Mouse (Mus musculus) midbrain, embryonic 13.5 days (tissue): Measurements from ENCODE around the gene Ankrd16. TPM values are rescaled to one million over a fixed set of nuclear protein-coding genes. Genes with fewer than 3 reads are reported as not detected.

ENCODE experiments used
- ATAC-seq: fragments of 200-750 bp; cut with Nextera tagmentation; 2 replicates; pipeline ENCODE4 v1.8.0; 2017; ENCODE audit warnings: mild to moderate bottlenecking, moderate TSS enrichment, moderate library complexity
- H3K27ac ChIP-seq: fragments of 300-500 bp; sonication (generic); 2 replicates; pipeline ENCODE4 v1.5.1; 2015; ENCODE audit warnings: inconsistent platforms, mild to moderate bottlenecking, moderate library complexity
- H3K27me3 ChIP-seq: fragments of 300-500 bp; sonication (generic); 2 replicates; pipeline ENCODE4 v1.6.1; 2015; ENCODE audit warnings: mild to moderate bottlenecking, inconsistent platforms
- H3K36me3 ChIP-seq: fragments of 300-500 bp; sonication (generic); 2 replicates; pipeline ENCODE4 v1.6.1; 2015; ENCODE audit warnings: mild to moderate bottlenecking, inconsistent platforms
- H3K4me1 ChIP-seq: fragments of 300-500 bp; sonication (generic); replicated peaks from 2 replicates; pipeline ENCODE4 v1.6.1; 2015; ENCODE audit warnings: inconsistent platforms
- H3K4me2 ChIP-seq: fragments of 300-500 bp; sonication (generic); replicated peaks from 2 replicates; pipeline ENCODE4 v1.6.1; 2015; ENCODE audit warnings: moderate library complexity, mild to moderate bottlenecking, inconsistent platforms
- H3K4me3 ChIP-seq: fragments of 300-500 bp; sonication (generic); replicated peaks from 2 replicates; pipeline ENCODE4 v1.5.1; 2015; ENCODE audit warnings: mild to moderate bottlenecking, inconsistent platforms
- H3K9ac ChIP-seq: fragments of 300-500 bp; sonication (generic); replicated peaks from 2 replicates; pipeline ENCODE4 v1.6.1; 2015; ENCODE audit warnings: mild to moderate bottlenecking, inconsistent platforms
- H3K9me3 ChIP-seq: fragments of 300-500 bp; sonication (generic); 2 replicates; pipeline ENCODE4 v1.6.1; 2016; ENCODE audit warnings: mild to moderate bottlenecking, inconsistent platforms
- WGBS: fragments of 180-500 bp; shearing (Covaris S2); methylation state at CpG from one replicate; pipeline ENCODE4 v1.1.7; 2015; 5-methylcytosine and 5-hydroxymethylcytosine counted together
- polyA plus RNA-seq: library from polyadenylated mRNA; unstranded; fragments of >200 nt; fragmentation: Nextera tagmentation; extraction: Ambion mirVana; gene quantifications from 2 replicates; pipeline ENCODE4 v1.2.1, GENCODE M21; 2015

Gene Ankrd16
- 56.6 and 59.8 TPM in 2 replicates for polyA plus RNA-seq

DNA sequence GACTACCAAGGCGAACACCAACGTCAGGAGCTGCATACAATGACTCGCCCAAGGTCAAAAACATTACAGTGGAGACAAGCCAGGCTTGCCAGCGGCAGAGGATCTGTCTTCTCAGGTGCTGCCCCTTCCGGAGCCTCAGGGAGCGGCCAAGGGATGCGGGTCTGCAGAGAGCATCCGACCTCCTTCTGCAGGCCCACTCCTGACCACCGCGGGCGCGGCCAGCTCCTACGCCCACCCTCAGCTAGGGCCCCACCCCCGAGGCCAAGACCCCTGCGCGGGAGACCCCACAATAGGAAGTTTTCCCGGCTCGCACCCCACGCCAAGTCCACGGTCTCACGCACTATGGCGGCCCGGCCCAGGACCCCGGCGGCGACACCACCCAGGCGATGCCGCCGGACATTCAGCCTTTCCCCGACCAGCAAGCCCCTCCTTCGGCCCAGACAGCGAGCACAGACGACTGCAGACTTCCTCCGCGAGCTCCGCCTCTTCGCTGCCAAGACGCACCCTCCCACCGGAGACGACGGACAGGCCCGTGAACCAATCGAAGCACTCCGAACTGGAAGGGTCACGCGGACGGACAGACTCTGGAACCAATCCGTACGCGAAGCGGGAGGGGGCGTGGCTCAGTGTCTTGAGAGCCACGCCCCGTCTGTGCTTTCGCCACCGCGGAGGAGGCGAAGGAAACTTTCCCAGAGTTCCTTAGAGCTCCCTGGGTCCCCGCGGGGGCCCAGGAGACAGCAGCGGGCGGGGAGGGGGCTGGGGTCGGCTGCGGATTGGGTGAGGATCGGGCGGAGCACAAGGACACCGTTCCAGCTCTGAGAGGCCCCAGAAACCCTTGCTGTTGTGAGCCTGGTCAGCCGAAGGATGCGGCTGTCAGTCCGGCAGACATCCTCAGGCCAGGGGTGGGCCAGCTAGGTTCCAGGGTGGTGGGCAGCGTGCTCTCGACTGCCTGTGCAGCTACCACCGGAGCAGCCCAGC lies at the start of gene Ankrd16, which contains the start of gene Fbh1:
Gene Ankrd16 (plus strand): TSS at position 786 of the 978 bp plus-strand sequence.
Gene Fbh1 (minus strand): TSS at position 492 of the 978 bp plus-strand sequence.
- Histone ChIP-seq H3K9me3 (no peaks in the 10 kb centered on the region), H3K4me1 (peaks cover 51% of the 10 kb centered on the region)
- under 1% methylated on average over 73 of the region's 73 CpGs for WGBS

DNA sequence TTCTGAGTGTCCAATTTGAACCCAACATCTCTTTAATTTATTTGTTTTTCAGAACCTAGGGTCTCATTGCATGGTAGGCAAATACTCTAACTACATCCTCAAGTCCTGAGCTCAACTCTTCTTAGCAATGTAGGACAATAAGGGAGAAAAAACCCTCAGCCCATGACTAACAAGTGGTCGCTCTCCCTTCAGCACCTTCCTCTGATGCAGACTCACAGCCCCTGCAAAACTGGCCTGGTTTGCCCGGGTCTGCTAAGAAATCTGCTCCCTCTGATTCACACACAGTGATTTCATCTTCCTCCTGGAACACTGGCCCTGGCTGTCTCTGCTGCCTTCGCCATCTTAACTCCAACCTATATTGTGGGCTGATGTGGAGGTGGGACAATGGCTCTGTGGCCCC lies 48.6 kb upstream of the Ankrd16 start:
- no peak overlapping the region for H3K4me2 ChIP-seq
- no peak overlapping the region for H3K27ac ChIP-seq
- 74% methylated on average over 3 of the region's 3 CpGs for WGBS
- no peak overlapping the region for H3K4me3 ChIP-seq
- no peaks in the 10 kb centered on the region for H3K36me3 ChIP-seq
- H3K9me3 ChIP-seq = no peaks in the 10 kb centered on the region
- no peak for ATAC-seq
- H3K27me3 ChIP-seq = no peaks in the 10 kb centered on the region
- no peaks in the 10 kb centered on the region for H3K4me1 ChIP-seq
- H3K9ac ChIP-seq = no peak overlapping the region

More for the DNA sequence above, at the start of gene Ankrd16, which contains the start of gene Fbh1:
- Histone ChIP-seq H3K4me2 (peak within 1 kb of the TSS; percentile 85), H3K36me3 (peaks cover 28% of the 10 kb centered on the region), H3K27me3 (no peaks in the 10 kb centered on the region), H3K9ac (peak within 1 kb of the TSS; percentile 86), H3K27ac (peak within 1 kb of the TSS; percentile 96), H3K4me3 (peak within 1 kb of the TSS; percentile 71)
- ATAC-seq = peak; percentile 96

DNA sequence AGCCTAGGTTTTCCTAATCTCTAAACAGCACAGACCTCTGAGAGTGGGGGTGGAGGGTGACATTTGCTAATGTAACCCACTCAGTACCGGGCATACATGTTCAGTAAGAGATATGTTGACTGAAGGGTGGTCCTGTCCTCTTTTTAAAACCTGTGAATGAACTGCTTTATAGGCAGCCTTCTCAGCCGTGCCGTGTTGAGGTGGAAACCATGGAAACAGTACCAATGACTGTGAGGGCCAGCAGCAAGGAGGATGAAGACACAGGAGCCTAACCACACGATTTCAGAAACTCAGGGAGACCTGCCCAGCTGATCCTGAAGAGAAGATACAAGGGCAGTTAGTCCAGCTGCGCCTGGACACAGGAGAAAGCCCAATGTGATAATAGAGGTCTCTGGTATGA lies 44.7 kb upstream of the Ankrd16 start:
- ATAC-seq = no peak
- Histone ChIP-seq H3K36me3 (peaks cover 3% of the 10 kb centered on the region), H3K4me2 (no peak overlapping the region), H3K4me3 (no peak overlapping the region), H3K27me3 (no peaks in the 10 kb centered on the region), H3K27ac (no peak overlapping the region), H3K4me1 (no peaks in the 10 kb centered on the region), H3K9me3 (no peaks in the 10 kb centered on the region), H3K9ac (no peak overlapping the region)
- WGBS = 67% methylated on average over 5 of the region's 5 CpGs

DNA sequence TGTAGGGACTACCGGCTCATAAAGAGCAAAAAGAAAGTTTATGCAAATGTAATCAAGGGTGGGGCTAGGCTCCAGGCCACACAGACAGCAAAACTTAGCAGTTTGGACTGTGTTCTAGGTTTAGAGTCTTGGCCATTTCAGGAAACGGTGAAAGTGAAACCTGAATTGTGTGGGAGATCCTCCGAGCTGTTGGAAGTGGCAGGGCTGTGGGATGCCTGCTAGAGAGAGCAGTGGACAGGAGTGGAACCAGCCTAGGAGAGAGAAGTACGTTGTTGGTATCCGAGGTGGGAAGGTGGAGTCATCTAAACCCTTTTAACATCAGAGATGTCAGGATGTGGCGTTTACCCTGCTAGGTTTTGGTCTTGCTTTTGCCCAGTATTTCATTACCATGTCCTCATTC lies 41.8 kb upstream of the Ankrd16 start:
- H3K36me3 ChIP-seq = peaks cover 31% of the 10 kb centered on the region
- no peak overlapping the region for H3K9ac ChIP-seq
- WGBS = 91% methylated on average over 6 of the region's 6 CpGs
- no peak for ATAC-seq
- no peak overlapping the region for H3K27ac ChIP-seq
- no peaks in the 10 kb centered on the region for H3K9me3 ChIP-seq
- no peaks in the 10 kb centered on the region for H3K4me1 ChIP-seq
- H3K27me3 ChIP-seq = no peaks in the 10 kb centered on the region
- H3K4me3 ChIP-seq = no peak overlapping the region
- H3K4me2 ChIP-seq = no peak overlapping the region

DNA sequence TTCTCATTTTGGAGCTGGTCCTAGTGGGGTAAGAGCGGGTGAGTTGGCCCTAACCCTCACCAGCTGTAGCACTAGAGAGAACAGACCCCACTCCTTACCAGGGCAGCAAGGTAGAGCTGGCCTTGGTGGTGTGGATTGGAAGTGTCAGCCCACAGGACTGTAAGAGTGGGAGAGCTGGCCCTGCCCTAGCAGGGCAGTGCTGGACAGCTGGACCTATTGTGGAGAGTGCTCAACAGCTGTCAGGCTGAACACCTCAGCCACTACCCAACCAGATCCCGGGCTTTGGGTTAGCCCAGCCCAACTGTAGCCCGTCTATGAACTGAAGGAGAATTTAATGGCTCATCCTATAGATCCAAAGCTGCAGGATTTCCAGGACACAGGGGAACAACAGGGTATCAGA lies 38.9 kb upstream of the Ankrd16 start:
- ATAC-seq = peak; percentile 31; the same call in 1 of the 2 replicates
- over 99% methylated on average over 3 of the region's 3 CpGs for WGBS
- no peaks in the 10 kb centered on the region for H3K4me1 ChIP-seq
- H3K36me3 ChIP-seq = peaks cover 60% of the 10 kb centered on the region
- no peak overlapping the region for H3K27ac ChIP-seq
- H3K9ac ChIP-seq = no peak overlapping the region
- no peaks in the 10 kb centered on the region for H3K27me3 ChIP-seq
- no peaks in the 10 kb centered on the region for H3K9me3 ChIP-seq
- H3K4me3 ChIP-seq = no peak overlapping the region
- no peak overlapping the region for H3K4me2 ChIP-seq

DNA sequence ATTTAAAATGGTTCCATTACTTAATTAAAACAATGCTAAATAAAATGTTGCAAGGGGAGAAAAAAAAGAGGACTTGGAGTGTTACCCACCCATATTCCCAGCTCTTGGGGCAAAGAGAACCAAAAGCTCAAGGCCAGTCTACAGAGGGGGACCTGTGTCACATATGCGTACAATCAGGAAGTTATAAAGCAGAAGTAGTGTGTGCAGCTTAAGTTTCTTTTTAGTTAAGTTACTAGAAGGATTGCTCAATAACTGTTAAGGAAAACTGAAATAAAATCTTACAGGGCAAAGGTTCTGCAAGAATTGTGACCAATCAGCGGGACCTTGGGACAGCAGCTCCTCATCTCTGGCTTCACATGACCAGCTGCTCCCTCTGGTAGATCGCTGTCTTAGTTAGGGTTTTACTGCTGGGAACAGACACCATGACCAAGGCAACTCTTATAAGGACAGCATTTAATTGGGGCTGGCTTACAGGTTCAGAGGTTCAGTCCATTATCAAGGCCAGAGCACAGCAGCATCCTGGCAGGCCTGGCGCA lies 38.1 kb upstream of the Ankrd16 start:
- WGBS = 96% methylated on average over 4 of the region's 4 CpGs
- H3K27me3 ChIP-seq = no peaks in the 10 kb centered on the region
- no peak for ATAC-seq
- no peak overlapping the region for H3K27ac ChIP-seq
- no peak overlapping the region for H3K9ac ChIP-seq
- no peak overlapping the region for H3K4me2 ChIP-seq
- H3K4me1 ChIP-seq = no peaks in the 10 kb centered on the region
- no peaks in the 10 kb centered on the region for H3K9me3 ChIP-seq
- peaks cover 68% of the 10 kb centered on the region for H3K36me3 ChIP-seq
- H3K4me3 ChIP-seq = no peak overlapping the region

DNA sequence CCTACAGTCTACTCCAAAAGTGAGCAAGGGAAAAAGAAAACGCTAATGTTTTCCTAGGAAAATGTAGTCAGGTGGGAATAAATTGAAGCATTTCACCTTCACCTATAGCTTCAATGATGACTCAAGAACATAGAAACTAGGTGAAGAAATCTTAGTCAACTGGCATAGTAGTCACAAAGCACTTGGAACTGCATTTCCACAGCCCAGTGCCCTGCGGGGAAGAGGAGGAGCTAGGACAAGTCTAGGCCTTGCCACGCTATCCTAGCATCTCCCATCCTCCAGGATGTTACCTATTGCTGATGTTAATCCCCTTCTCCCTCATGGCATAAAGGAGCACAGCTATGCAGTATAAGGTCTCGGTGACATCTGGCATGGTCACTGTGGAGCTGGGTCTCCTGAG lies 15.1 kb upstream of the Ankrd16 start:
- H3K9ac ChIP-seq = no peak overlapping the region
- no peaks in the 10 kb centered on the region for H3K9me3 ChIP-seq
- H3K36me3 ChIP-seq = peaks cover 97% of the 10 kb centered on the region
- no peak overlapping the region for H3K4me3 ChIP-seq
- H3K27me3 ChIP-seq = no peaks in the 10 kb centered on the region
- 93% methylated on average over 4 of the region's 4 CpGs for WGBS
- H3K4me1 ChIP-seq = no peaks in the 10 kb centered on the region
- no peak overlapping the region for H3K27ac ChIP-seq
- no peak overlapping the region for H3K4me2 ChIP-seq
- no peak for ATAC-seq

DNA sequence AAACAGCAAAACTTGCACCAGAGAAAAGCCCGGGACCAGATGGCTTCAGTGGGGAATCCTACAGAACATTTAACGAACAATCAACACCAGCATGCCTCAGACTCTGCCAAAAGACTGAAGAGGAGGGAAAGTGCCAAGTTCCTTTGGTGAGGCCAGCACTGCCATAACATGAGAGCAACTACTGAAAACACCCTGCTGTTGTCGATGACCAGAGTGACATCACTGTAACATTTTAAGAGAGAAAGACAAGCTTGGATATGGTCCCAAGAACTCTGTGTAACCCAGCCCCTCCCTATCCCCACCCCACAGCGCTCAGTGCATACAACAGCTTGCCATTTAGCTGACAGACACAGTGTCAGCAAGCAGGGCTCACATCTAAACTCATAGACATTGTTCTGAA lies 12.0 kb upstream of the Ankrd16 start:
- Histone ChIP-seq H3K4me1 (no peaks in the 10 kb centered on the region), H3K9ac (no peak overlapping the region), H3K36me3 (peaks cover 79% of the 10 kb centered on the region), H3K4me3 (no peak overlapping the region), H3K9me3 (no peaks in the 10 kb centered on the region), H3K4me2 (no peak overlapping the region), H3K27ac (no peak overlapping the region), H3K27me3 (no peaks in the 10 kb centered on the region)
- WGBS = 89% methylated on average over 4 of the region's 4 CpGs
- ATAC-seq = no peak

DNA sequence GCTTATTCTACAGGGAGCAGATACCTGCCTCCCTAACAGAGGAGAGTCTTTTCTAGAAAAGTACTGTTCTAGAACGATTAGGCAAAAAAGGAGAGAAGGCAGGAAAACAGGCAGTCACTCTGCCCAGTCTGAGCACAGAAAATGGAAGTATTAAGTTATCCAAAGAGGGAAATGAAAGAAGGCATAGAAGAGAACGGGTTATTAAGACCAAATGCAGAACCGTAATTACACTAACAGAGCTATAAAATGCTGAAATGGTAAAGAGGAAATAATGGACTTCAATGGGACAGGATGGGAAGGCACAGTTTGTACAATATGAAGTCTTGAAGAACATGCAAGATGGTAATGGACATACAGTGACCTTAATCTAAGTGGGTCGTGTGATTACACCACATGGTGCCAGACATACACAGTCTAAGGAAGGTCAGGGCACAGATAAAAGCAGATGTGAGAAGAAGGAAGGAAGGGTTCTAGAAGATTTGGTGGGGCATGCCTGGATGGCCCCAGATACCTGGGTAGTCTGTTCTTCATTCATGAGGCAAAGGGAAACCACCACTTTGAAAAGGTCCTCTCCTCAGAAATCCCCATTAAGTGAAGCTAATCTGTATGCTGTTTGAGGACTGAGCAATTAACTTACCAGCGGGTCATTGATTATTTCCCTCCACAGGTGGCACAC lies 11.1 kb upstream of the Ankrd16 start:
- H3K9ac ChIP-seq = no peak overlapping the region
- peaks cover 70% of the 10 kb centered on the region for H3K36me3 ChIP-seq
- 77% methylated on average over 5 of the region's 5 CpGs for WGBS
- H3K27ac ChIP-seq = no peak overlapping the region
- no peaks in the 10 kb centered on the region for H3K9me3 ChIP-seq
- ATAC-seq = no peak
- no peak overlapping the region for H3K4me2 ChIP-seq
- H3K27me3 ChIP-seq = no peaks in the 10 kb centered on the region
- H3K4me1 ChIP-seq = no peaks in the 10 kb centered on the region
- no peak overlapping the region for H3K4me3 ChIP-seq

DNA sequence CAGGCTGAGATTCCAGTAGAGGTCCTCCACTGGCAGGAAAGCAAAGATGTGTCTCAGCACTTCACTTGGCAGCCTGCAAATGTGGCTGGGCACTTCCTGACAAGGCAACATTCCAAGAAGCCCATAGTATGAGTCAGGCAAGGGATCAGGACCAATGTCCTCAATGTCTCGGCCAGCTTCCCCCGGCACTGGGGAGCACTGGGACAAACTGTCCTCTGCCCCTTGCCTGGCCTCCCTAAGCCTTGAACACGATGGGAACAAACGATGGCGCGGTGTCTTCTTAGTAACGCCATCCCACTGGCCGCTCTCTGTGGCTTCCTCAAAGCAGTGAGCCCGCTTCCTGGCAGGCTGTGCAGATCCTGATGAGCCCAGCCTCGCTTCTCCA lies 10.5 kb upstream of the Ankrd16 start:
- H3K4me3 ChIP-seq = no peak overlapping the region
- H3K27me3 ChIP-seq = no peaks in the 10 kb centered on the region
- H3K36me3 ChIP-seq = peaks cover 65% of the 10 kb centered on the region
- no peak for ATAC-seq
- H3K9ac ChIP-seq = no peak overlapping the region
- H3K4me1 ChIP-seq = no peaks in the 10 kb centered on the region
- WGBS = 81% methylated on average over 10 of the region's 10 CpGs
- no peaks in the 10 kb centered on the region for H3K9me3 ChIP-seq
- no peak overlapping the region for H3K4me2 ChIP-seq
- H3K27ac ChIP-seq = no peak overlapping the region

DNA sequence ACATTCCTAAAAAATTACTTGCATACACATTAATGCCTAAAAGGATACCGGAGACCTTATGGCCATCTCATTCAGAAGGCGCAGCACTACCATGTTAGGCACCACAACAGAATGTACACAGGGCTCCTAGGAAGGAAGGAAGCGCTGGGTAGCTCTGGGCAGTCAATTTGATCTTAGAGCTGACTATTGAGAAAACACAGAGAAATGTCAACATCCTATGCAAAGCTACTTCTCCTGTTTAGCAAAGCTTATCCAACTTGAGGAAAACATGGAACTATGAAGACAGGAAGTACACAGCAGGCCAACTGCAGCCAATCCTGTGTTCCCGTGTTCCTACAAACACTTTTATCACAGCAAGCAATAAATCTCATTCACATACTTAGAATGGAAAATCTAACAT lies 6.0 kb upstream of the Ankrd16 start:
- 88% methylated on average over 4 of the region's 4 CpGs for WGBS
- H3K27ac ChIP-seq = no peak overlapping the region
- H3K36me3 ChIP-seq = peaks cover 21% of the 10 kb centered on the region
- H3K9me3 ChIP-seq = no peaks in the 10 kb centered on the region
- no peaks in the 10 kb centered on the region for H3K27me3 ChIP-seq
- peaks cover 30% of the 10 kb centered on the region for H3K4me1 ChIP-seq
- ATAC-seq = no peak
- no peak overlapping the region for H3K4me2 ChIP-seq
- no peak overlapping the region for H3K9ac ChIP-seq
- no peak overlapping the region for H3K4me3 ChIP-seq

DNA sequence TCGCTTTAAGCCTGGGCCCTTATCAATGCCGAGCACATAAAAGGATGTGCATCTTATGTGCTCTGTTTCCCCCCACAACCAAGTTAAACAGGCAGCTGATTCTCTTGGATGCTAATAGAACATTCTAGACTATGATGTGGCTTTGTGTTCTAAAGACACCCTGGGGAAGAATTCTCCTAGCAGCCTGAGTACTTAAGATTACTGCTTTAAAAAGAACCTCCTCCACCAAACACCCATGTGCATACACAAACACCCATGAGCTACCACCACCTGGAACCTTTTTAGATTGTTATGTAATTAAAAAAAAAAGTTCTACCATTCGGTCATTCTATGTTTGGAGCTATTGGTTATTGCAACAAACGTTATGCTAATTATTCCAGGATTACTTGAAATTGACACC lies 5.3 kb upstream of the Ankrd16 start:
- Histone ChIP-seq H3K4me3 (no peak overlapping the region), H3K27me3 (no peaks in the 10 kb centered on the region), H3K36me3 (peaks cover 14% of the 10 kb centered on the region), H3K9ac (no peak overlapping the region), H3K9me3 (no peaks in the 10 kb centered on the region), H3K4me2 (no peak overlapping the region), H3K27ac (no peak overlapping the region), H3K4me1 (peaks cover 32% of the 10 kb centered on the region)
- 84% methylated on average over 4 of the region's 4 CpGs for WGBS
- ATAC-seq = no peak
